Mouse (Mus musculus) neural tube, embryonic 12.5 days (tissue): ENCODE measurements around the gene Pcdh7. TPM values are rescaled to one million over a fixed set of nuclear protein-coding genes. Genes with fewer than 3 reads are reported as not detected.
"Not testable (repeated sequence)": the region's sequence is repeated elsewhere in the genome, so short reads cannot be mapped to it uniquely, and the experiment has no call there.

Experiments
- ATAC-seq: fragments of 200-750 bp; cut with Nextera tagmentation; 2 replicates; pipeline ENCODE4 v1.8.0; 2017; ENCODE audit warnings: low read depth, mild to moderate bottlenecking, moderate TSS enrichment, moderate library complexity; ENCODE audit not compliant: low FRiP score
- H3K27ac ChIP-seq: fragments of 300-500 bp; sonication (generic); 2 replicates; pipeline ENCODE4 v1.5.1; 2016
- H3K27me3 ChIP-seq: fragments of 300-500 bp; sonication (generic); replicated peaks from 2 replicates; pipeline ENCODE4 v1.6.1; 2016; ENCODE audit warnings: mild to moderate bottlenecking
- H3K36me3 ChIP-seq: fragments of 300-500 bp; sonication (generic); 2 replicates; pipeline ENCODE4 v1.6.1; 2016; ENCODE audit warnings: mild to moderate bottlenecking
- H3K4me1 ChIP-seq: fragments of 300-500 bp; sonication (generic); 2 replicates; pipeline ENCODE4 v1.6.1; 2016
- H3K4me2 ChIP-seq: fragments of 300-500 bp; sonication (generic); replicated peaks from 2 replicates; pipeline ENCODE4 v1.6.1; 2016; ENCODE audit warnings: mild to moderate bottlenecking
- H3K4me3 ChIP-seq: fragments of 300-500 bp; sonication (generic); 2 replicates; pipeline ENCODE4 v1.5.1; 2016
- H3K9ac ChIP-seq: fragments of 300-500 bp; sonication (generic); 2 replicates; pipeline ENCODE4 v1.6.1; 2016; ENCODE audit warnings: mild to moderate bottlenecking
- H3K9me3 ChIP-seq: fragments of 300-500 bp; sonication (generic); 2 replicates; pipeline ENCODE4 v1.6.1; 2016; ENCODE audit warnings: mild to moderate bottlenecking
- WGBS: fragments of 180-500 bp; shearing (Covaris S2); methylation state at CpG from one replicate; pipeline ENCODE4 v1.1.7; 2016; 5-methylcytosine and 5-hydroxymethylcytosine counted together
- polyA plus RNA-seq: library from polyadenylated mRNA; unstranded; fragments of >200 nt; fragmentation: Nextera tagmentation; extraction: Ambion mirVana; gene quantifications from 2 replicates; pipeline ENCODE4 v1.2.1, GENCODE M21; 2016

The Pcdh7 gene
- polyA plus RNA-seq, 1 experiment from 2014 or later = 16.0 TPM

DNA sequence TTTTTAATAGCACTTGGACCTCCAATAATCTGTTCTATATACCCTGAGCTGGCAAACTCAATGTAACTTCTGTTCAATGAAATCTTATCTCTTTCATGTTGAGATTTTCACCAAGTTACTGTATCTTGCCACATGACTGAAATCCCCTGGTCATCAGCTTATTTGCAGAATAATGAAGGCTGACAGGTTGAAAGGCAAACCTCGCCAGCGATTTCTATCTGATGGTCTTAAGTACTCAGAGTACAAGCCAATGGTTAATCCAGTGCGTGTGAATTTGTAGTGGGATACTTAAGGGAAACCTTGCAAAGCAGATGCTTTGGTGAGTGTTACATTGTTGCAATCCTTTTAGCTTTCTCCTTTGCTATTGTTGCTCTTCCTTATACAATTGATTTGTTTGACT lies 398.3 kb downstream of the Pcdh7 start:
- no peaks in the 10 kb centered on the region for H3K4me1 ChIP-seq
- no peak overlapping the region for H3K4me2 ChIP-seq
- H3K27ac ChIP-seq = no peak overlapping the region
- H3K36me3 ChIP-seq = no peaks in the 10 kb centered on the region
- ATAC-seq = no peak
- no peaks in the 10 kb centered on the region for H3K27me3 ChIP-seq
- H3K9me3 ChIP-seq = no peaks in the 10 kb centered on the region
- WGBS = 83% methylated on average over 3 of the region's 3 CpGs
- no peak overlapping the region for H3K9ac ChIP-seq
- no peak overlapping the region for H3K4me3 ChIP-seq

DNA sequence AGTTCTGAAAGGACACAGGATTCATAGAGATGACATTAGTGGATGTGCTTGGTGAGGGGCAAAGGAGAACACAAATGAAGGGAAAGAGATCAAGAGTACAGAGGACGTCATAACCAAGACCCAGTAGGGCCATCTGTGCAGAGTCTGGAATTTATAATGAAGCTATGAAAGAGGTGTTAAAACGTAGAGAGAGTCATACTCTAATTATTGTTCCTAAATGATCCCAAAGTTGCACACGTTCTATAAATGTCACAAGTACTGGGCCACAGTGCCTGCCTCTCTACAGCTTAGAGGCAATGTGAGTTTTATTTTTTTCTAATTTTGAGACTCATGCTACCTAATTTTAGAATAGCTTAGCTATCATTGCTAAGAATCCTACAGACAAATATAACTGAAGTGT lies 400.1 kb downstream of the Pcdh7 start:
- no peak for ATAC-seq
- Histone ChIP-seq H3K4me1 (no peaks in the 10 kb centered on the region), H3K9me3 (no peaks in the 10 kb centered on the region), H3K36me3 (no peaks in the 10 kb centered on the region), H3K4me2 (no peak overlapping the region), H3K27me3 (no peaks in the 10 kb centered on the region), H3K4me3 (no peak overlapping the region), H3K27ac (no peak overlapping the region), H3K9ac (no peak overlapping the region)
- 73% methylated on average over 3 of the region's 3 CpGs for WGBS

DNA sequence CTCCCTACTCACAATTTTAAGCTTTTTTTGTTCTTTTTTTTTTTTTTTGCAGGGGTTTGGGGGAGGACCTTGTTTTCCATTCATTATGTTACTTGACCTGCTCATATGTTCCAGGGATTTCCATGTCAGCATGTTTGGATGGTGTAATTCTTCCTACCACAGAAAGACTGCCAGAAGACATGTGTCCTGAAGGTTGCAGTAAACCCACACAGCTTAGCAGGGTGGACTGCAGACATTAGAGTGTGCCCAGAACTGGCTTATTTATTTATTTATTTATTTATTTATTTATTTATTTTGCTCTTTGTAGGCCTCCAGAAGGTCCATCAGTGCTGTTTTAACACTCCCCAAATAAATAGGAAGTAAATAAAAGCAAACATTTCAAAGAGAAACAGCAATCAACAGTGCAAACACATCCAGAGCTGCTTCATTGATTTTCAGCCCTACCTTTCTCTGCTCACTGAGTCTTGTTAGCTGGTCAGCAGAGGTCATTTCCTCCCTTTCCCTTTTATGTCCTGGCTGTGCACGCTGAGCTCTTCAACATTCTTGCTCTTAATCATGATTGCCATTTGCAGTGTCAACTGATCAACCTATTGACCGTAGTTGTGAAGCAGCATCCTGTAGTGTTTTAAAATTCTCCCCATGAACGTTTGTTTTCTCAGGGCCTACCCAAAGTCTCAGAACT lies 401.3 kb downstream of the Pcdh7 start:
- H3K27me3 ChIP-seq = no peaks in the 10 kb centered on the region
- H3K9ac ChIP-seq = no peak overlapping the region
- 28% methylated on average over 3 of the region's 3 CpGs for WGBS
- no peak overlapping the region for H3K4me3 ChIP-seq
- H3K4me2 ChIP-seq = no peak overlapping the region
- no peaks in the 10 kb centered on the region for H3K4me1 ChIP-seq
- H3K9me3 ChIP-seq = no peaks in the 10 kb centered on the region
- no peak overlapping the region for H3K27ac ChIP-seq
- H3K36me3 ChIP-seq = no peaks in the 10 kb centered on the region
- no peak for ATAC-seq

- H3K4me1 ChIP-seq = no peaks in the 10 kb centered on the region
- no peak overlapping the region for H3K27ac ChIP-seq
- no peak overlapping the region for H3K4me2 ChIP-seq
- no peak overlapping the region for H3K4me3 ChIP-seq
- no peaks in the 10 kb centered on the region for H3K9me3 ChIP-seq
- H3K9ac ChIP-seq = no peak overlapping the region
- WGBS = 76% methylated on average over 2 of the region's 2 CpGs
- no peak for ATAC-seq
- no peaks in the 10 kb centered on the region for H3K36me3 ChIP-seq
- H3K27me3 ChIP-seq = no peaks in the 10 kb centered on the region
Observed at GRCm38 (mm10) chr5:58143897-58144296, 426.1 kb downstream of the Pcdh7 start.

DNA sequence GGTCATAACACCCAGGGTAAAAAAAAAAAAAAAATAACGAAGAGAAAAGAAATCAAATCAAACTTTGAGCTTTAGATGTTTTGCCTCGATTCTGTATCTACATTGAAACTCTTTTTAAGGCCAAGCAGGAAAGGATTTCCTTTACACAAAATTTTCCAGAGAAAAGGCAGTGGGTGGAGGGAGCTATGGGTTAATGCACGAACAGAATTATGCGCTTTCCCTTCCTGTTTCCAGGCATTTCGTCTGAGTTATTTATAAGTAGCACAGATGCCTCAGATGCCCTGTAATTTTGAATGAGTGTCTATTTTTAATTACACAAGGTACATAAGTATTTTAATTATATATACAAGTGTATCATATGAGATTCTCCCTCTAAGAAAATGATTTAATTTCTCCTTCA lies 436.2 kb downstream of the Pcdh7 start:
- H3K36me3 ChIP-seq = no peaks in the 10 kb centered on the region
- no peak overlapping the region for H3K9ac ChIP-seq
- H3K4me2 ChIP-seq = no peak overlapping the region
- ATAC-seq = no peak
- H3K9me3 ChIP-seq = no peaks in the 10 kb centered on the region
- no peaks in the 10 kb centered on the region for H3K4me1 ChIP-seq
- H3K27me3 ChIP-seq = no peaks in the 10 kb centered on the region
- 79% methylated on average over 5 of the region's 5 CpGs for WGBS
- H3K27ac ChIP-seq = no peak overlapping the region
- no peak overlapping the region for H3K4me3 ChIP-seq

GRCm38 (mm10) chr5:58172218-58172617 lies 454.5 kb downstream of the Pcdh7 start:
- no peak overlapping the region for H3K27ac ChIP-seq
- H3K9ac ChIP-seq = no peak overlapping the region
- ATAC-seq = no peak

GRCm38 (mm10) chr5:58174335-58174734 lies 456.6 kb downstream of the Pcdh7 start:
- not testable (repeated sequence) for ATAC-seq, H3K27me3 ChIP-seq, H3K4me1 ChIP-seq, H3K4me2 ChIP-seq, H3K36me3 ChIP-seq, H3K27ac ChIP-seq, H3K9me3 ChIP-seq, H3K9ac ChIP-seq, H3K4me3 ChIP-seq

More at GRCm38 (mm10) chr5:58172218-58172617, 454.5 kb downstream of the Pcdh7 start:
- Histone ChIP-seq H3K4me3 (no peak overlapping the region), H3K9me3 (no peaks in the 10 kb centered on the region), H3K4me1 (no peaks in the 10 kb centered on the region), H3K36me3 (no peaks in the 10 kb centered on the region), H3K27me3 (no peaks in the 10 kb centered on the region), H3K4me2 (no peak overlapping the region)

- Histone ChIP-seq H3K9ac (no peak overlapping the region), H3K36me3 (no peaks in the 10 kb centered on the region), H3K27me3 (no peaks in the 10 kb centered on the region), H3K9me3 (no peaks in the 10 kb centered on the region), H3K4me2 (no peak overlapping the region), H3K4me3 (no peak overlapping the region), H3K27ac (no peak overlapping the region), H3K4me1 (no peaks in the 10 kb centered on the region)
- WGBS = 92% methylated on average over 3 of the region's 3 CpGs
- ATAC-seq = no peak
Observed at GRCm38 (mm10) chr5:58175532-58175931, 457.8 kb downstream of the Pcdh7 start.
